Mouse (Mus musculus) liver, adult 2 months (tissue): ENCODE results near the gene Crnn. TPM values are rescaled to one million over a fixed set of nuclear protein-coding genes. Genes with fewer than 3 reads are reported as not detected.
A peak's percentile ranks its signal among the peaks of the same experiment; 100 is the strongest.

Experiments used
- DNase-seq: peaks from one replicate; pipeline ENCODE4 v3.0.0-alpha.2; 2011; ENCODE audit warnings: low read depth, low spot score; ENCODE audit errors: extremely low read depth
- H3K27ac ChIP-seq: fragments of 200-500 bp; replicated peaks from 2 replicates; pipeline ENCODE4 v1.5.1; 2012; ENCODE audit warnings: low read depth, mild to moderate bottlenecking, control low read depth, inconsistent platforms, low read length; ENCODE audit not compliant: insufficient read depth
- H3K27me3 ChIP-seq: fragments of 200-500 bp; 2 replicates; pipeline ENCODE4 v1.6.1; 2012; ENCODE audit warnings: mild to moderate bottlenecking, moderate library complexity, low read length, inconsistent platforms; ENCODE audit not compliant: control insufficient read depth, insufficient read depth
- H3K36me3 ChIP-seq: fragments of 200-500 bp; 2 replicates; pipeline ENCODE4 v1.6.1; 2012; ENCODE audit warnings: low read length, inconsistent platforms; ENCODE audit not compliant: control insufficient read depth, insufficient read depth
- H3K4me1 ChIP-seq: fragments of 200-500 bp; 2 replicates; pipeline ENCODE4 v1.6.1; 2011; ENCODE audit warnings: low read length; ENCODE audit not compliant: control insufficient read depth, insufficient read depth
- H3K4me3 ChIP-seq: fragments of 200-500 bp; 2 replicates; pipeline ENCODE4 v1.5.1; 2011; ENCODE audit warnings: low read depth, mild to moderate bottlenecking, control low read depth, low read length, moderate library complexity; ENCODE audit not compliant: insufficient read depth
- H3K79me2 ChIP-seq: fragments of 200-500 bp; 2 replicates; pipeline ENCODE4 v1.6.1; 2012; ENCODE audit warnings: inconsistent platforms, mild to moderate bottlenecking, low read length, moderate library complexity; ENCODE audit not compliant: control insufficient read depth, insufficient read depth
- H3K9ac ChIP-seq: fragments of 200-500 bp; 2 replicates; pipeline ENCODE4 v1.6.1; 2012; ENCODE audit warnings: low read depth, mild to moderate bottlenecking, control low read depth, inconsistent platforms, low read length
- CTCF ChIP-seq: fragments of 200-500 bp; IDR thresholded peaks from 2 replicates; pipeline ENCODE4 v1.5.1; 2011; ENCODE audit warnings: low read depth, low read length, control low read depth
- POLR2A ChIP-seq: fragments of 200-500 bp; IDR thresholded peaks from 2 replicates; pipeline ENCODE4 v1.6.1; 2011; ENCODE audit warnings: low read length, control low read depth; ENCODE audit not compliant: insufficient read depth; ENCODE audit errors: extremely low read depth
- WGBS: fragments of 180-500 bp; shearing (Covaris S2); methylation state at CpG from one replicate; pipeline ENCODE4 v1.1.7; 2018; 5-methylcytosine and 5-hydroxymethylcytosine counted together
- polyA plus RNA-seq: library from polyadenylated mRNA; depleted of rRNA; stranded (reverse); fragments of >200 nt; gene quantifications from 2 replicates; pipeline ENCODE4 v1.2.3, GENCODE M21; 2012; rRNA removed
- total RNA-seq: library from RNA; depleted of rRNA; stranded (reverse); fragments of >200 nt; gene quantifications from 2 replicates; pipeline ENCODE4 v1.2.3, GENCODE M21; 2014; rRNA removed

Gene Crnn
- total RNA-seq (not detected in 2 replicates), polyA plus RNA-seq (not detected in 2 replicates)

DNA sequence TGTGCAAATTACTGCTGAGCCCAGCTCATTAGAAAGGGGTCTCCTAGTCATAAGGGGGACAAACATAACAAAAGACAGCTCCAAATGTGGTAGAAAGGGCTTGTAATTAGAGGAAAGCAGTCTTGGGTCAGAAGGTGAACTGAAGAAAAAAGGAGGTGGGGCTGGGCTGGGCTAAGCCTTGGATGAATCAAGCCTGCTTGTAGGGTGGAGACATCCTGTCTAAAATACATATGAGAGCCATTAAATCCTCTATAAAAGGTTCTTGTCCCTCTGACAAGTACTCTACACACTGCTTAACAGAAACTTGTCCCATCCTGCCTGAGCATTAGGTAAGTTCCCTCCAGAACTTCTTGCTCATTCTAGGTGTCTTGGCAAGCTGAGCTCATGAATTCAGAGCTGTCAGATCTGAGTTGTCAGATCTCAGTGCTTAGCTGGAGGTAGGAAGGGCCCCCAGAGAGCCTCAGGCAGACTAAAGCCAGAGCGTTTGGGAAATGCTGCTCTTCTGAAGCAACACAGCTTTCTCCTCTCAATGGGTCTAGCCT lies at the start of gene Crnn:
TSS of gene Crnn (plus strand) at position 278 of the 542 bp plus-strand sequence.
- no peaks in the 10 kb centered on the region for H3K4me1 ChIP-seq
- no peaks in the 10 kb centered on the region for H3K36me3 ChIP-seq
- no peak within 1 kb of the TSS for H3K9ac ChIP-seq
- WGBS: 87% methylated on average over 1 of the region's 1 CpGs
- no peak for DNase-seq
- no peaks in the 10 kb centered on the region; the same call in 1 of the 2 replicates for H3K27me3 ChIP-seq
- no peaks in the 10 kb centered on the region for H3K79me2 ChIP-seq
- H3K27ac ChIP-seq: no peak within 1 kb of the TSS
- TF ChIP-seq POLR2A (no peak), CTCF (no peak)
- no peak within 1 kb of the TSS for H3K4me3 ChIP-seq

DNA sequence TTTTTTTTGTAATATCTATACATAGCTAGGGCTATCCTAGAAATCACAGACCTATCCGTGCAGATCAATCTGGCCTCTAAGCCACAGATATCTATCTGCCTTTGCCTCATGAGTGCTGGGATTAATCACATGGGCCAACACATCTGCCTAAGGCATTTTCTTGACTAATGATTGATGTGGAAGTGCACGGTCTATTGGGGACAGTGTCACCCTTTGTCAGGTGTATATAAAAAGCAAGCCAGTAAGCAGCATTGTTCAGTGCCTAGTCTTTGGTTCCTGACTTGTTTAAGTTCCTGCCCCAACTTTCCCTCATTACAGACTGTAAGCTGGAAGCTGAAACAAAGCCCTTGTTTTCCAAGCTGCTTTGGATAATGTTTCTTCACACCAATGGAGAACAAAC lies 48.1 kb upstream of the Crnn start:
- no peak for DNase-seq
- no peak for TF ChIP-seq POLR2A
- TF ChIP-seq CTCF: no peak
- Histone ChIP-seq H3K27ac (no peak overlapping the region), H3K79me2 (no peaks in the 10 kb centered on the region), H3K4me1 (no peaks in the 10 kb centered on the region), H3K27me3 (no peaks in the 10 kb centered on the region), H3K4me3 (no peak overlapping the region), H3K9ac (no peak overlapping the region), H3K36me3 (no peaks in the 10 kb centered on the region)
- whole genome bisulfite sequencing: 84% methylated on average over 2 of the region's 2 CpGs

DNA sequence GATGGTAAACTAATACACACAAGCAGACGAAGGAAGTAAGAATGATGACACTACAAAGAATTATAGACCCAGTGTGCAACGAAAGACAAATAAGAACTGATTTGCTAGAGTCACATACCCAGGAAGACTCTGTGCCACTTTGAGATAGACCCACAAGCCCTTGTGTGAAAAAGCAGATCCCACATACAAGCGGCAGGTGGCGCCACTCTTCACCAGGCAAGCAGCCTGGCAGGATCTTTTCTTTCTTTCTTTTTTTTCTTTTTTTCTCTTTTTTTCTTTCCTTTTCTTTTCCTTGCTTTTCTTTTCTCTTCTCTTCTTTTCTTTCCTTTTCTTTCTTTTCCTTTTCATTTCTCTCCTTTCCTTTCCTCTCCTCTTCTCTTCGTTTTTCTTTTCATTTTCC lies 32.9 kb upstream of the Crnn start:
- Histone ChIP-seq H3K36me3 (no peaks in the 10 kb centered on the region), H3K27ac (no peak overlapping the region), H3K9ac (no peak overlapping the region), H3K4me1 (no peaks in the 10 kb centered on the region), H3K4me3 (no peak overlapping the region), H3K27me3 (0 out of 2 replicates have a peak, but pooled peaks cover 3% of the 10 kb centered on the region), H3K79me2 (no peaks in the 10 kb centered on the region)
- TF ChIP-seq CTCF (peak; percentile 47), POLR2A (no peak)
- 35% methylated on average over 5 of the region's 5 CpGs for WGBS
- no peak for DNase-seq

DNA sequence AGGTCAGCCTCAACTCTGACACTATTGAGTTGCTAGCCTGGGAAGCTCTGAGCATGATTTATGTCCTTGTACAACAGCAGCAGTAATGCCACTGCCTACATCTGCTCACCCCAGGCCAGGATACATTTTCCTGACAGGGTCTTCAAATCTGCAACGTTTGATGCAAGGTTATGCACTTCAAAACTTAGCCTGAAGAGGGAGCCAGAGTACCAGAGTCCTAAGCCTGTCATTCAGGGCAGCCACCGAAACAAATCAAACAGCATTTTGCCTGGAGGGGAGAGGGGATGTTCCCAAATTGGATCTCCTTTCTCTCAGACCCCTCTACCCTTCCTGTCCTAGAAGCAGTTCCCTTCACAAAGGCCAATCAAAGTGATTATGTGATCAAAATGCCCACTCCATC lies 30.1 kb upstream of the Crnn start:
- H3K36me3 ChIP-seq: no peaks in the 10 kb centered on the region
- 5% methylated on average over 2 of the region's 2 CpGs for WGBS
- peak; percentile 24 for DNase-seq
- no peaks in the 10 kb centered on the region for H3K79me2 ChIP-seq
- peak; percentile 39 for TF ChIP-seq CTCF
- TF ChIP-seq POLR2A: no peak
- no peak overlapping the region for H3K27ac ChIP-seq
- 0 out of 2 replicates have a peak, but pooled peaks cover 3% of the 10 kb centered on the region for H3K27me3 ChIP-seq
- H3K9ac ChIP-seq: no peak overlapping the region
- no peaks in the 10 kb centered on the region for H3K4me1 ChIP-seq
- H3K4me3 ChIP-seq: no peak overlapping the region

DNA sequence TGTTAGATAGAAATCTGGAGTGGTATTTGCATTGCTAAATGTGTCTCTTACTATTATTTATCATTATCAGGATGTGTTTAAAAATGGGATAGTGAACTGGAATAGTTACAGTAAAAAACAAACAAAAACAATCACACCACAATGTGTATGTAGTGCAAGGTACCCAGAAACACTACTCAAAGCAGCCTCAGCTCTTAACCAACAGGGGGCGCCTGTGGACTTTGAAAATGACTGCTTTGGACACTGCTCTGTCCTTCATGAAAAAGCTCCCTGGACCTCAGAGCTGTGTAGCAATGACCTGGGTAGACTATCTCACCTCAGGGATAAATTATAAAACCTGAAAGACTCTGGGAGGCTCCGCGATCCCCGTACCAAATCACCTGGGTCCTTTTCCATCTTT lies 25.5 kb upstream of the Crnn start:
- no peak overlapping the region for H3K27ac ChIP-seq
- H3K36me3 ChIP-seq: no peaks in the 10 kb centered on the region
- H3K9ac ChIP-seq: no peak overlapping the region
- no peak overlapping the region for H3K4me3 ChIP-seq
- 0 out of 2 replicates have a peak, but pooled peaks cover 3% of the 10 kb centered on the region for H3K27me3 ChIP-seq
- no peak for TF ChIP-seq CTCF
- no peak for TF ChIP-seq POLR2A
- no peaks in the 10 kb centered on the region for H3K79me2 ChIP-seq
- no peak for DNase-seq
- WGBS: 50% methylated on average over 4 of the region's 4 CpGs
- no peaks in the 10 kb centered on the region for H3K4me1 ChIP-seq

DNA sequence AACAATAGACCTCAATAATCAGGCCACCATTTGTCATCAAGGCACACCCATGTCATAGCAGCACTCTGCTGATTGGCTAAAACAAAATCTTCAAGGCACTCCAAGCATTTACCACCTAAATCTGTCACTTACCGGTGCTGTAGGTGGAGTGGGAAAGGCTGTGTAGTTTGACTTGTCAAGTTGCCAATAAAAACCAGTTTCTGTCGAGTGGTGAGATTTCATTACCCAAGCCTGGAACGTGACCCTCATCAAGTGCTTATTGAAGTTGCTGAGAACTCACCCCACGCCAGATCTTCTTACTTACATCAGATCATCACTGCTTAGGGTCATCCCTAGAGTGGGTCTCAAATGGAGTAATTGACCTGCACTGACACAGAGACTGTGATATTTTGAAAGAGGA lies 16.5 kb upstream of the Crnn start:
- Histone ChIP-seq H3K36me3 (no peaks in the 10 kb centered on the region), H3K27me3 (no peaks in the 10 kb centered on the region), H3K9ac (no peak overlapping the region), H3K4me1 (no peaks in the 10 kb centered on the region), H3K27ac (no peak overlapping the region), H3K4me3 (no peak overlapping the region), H3K79me2 (no peaks in the 10 kb centered on the region)
- WGBS: 44% methylated on average over 4 of the region's 4 CpGs
- no peak for DNase-seq
- TF ChIP-seq CTCF (no peak), POLR2A (no peak)
